Mouse (Mus musculus): ENCODE measurements around the gene Eepd1. TPM values are rescaled to one million over a fixed set of nuclear protein-coding genes. Genes with fewer than 3 reads are reported as not detected.

The Eepd1 gene
- polyA plus RNA-seq, 1 experiment from 2014 or later, result 7.8 TPM

DNA sequence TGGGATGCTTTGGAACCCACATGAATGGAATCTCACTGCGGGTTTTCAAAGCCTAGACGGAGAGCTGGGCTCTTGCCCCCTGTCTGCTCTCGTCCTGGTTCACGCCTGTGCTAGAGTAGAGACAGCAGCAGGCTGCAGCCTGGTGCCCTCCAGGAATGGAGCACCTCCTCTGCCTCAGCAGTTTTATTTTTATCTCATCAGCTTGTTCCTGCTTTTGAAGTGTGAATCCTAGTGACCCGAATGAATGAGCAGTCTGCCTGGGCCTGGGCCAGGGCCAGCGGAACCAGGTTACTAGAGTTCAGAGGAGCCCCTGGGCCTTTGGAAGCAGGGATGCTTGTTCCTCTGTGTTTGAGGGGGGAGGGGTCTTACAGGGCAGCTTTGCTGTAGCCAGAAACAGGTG lies 37.8 kb downstream of the Eepd1 start:
- H3K4me1 ChIP-seq (ENCODE audit: control insufficient read depth, insufficient read depth, low read length), result no peaks in the 10 kb centered on the region
- H3K9ac ChIP-seq (ENCODE audit: low read length), result no peak overlapping the region
- no peak for DNase-seq (ENCODE audit: low spot score, missing footprints)
- H3K4me3 ChIP-seq (ENCODE audit: low read depth, low read length), result no peak overlapping the region
- ATAC-seq (ENCODE audit: low FRiP score), result no peak
- 62% methylated on average over 6 of the region's 6 CpGs for WGBS
- no peak overlapping the region for H3K4me2 ChIP-seq
- no peaks in the 10 kb centered on the region for H3K9me3 ChIP-seq (ENCODE audit: control insufficient read depth, low read length)
- H3K27me3 ChIP-seq (ENCODE audit: control insufficient read depth, insufficient read depth, low read length), result no peaks in the 10 kb centered on the region
- no peak overlapping the region for H3K27ac ChIP-seq (ENCODE audit: low read depth, low read length)
- H3K36me3 ChIP-seq (ENCODE audit: control insufficient read depth, insufficient read depth, low read length), result no peaks in the 10 kb centered on the region

DNA sequence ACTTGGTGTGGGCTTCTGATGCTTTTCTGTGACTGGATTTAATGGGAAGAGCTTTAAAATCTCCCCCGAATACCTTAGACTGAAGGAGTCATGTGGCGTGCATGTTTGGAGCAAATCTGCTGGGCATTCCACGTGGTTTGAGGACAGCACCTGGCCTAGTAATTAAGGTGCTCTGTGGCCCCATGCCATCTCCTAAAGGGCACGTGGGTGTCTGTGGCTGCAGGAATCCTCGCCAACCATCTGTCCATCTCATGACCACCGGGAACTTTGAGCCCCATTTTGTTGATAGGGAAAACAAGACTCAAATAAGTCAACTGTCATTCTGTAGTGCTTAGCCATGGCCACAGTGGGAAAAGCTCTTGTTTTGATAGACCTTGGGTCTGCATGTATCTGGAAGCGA lies 39.5 kb downstream of the Eepd1 start:
- 90% methylated on average over 7 of the region's 7 CpGs for WGBS
- H3K27ac ChIP-seq (ENCODE audit: low read depth, low read length), result no peak overlapping the region
- ATAC-seq (ENCODE audit: low FRiP score), result no peak

DNA sequence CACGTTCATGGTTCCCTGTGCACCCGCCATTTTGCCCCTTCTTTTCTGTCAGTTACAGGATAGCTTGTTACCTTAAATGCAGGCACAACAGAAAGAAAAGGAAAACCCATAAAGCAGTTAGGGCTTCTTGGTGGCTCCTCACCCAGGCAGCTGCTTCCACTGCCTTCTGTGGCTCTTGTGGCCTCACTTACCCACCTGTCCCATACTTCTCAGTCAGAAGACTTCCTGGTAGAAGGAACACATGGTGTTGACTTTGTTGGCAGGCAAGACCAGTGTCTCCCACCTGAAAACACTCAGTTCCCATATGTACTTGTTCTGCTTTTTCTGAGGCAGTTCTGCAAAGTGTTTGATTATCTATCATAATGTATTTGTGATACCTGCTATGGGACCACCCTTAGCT lies 40.5 kb downstream of the Eepd1 start:
- 94% methylated on average over 2 of the region's 2 CpGs for WGBS
- ATAC-seq (ENCODE audit: low FRiP score) (no peak), DNase-seq (ENCODE audit: low spot score, missing footprints) (no peak)
- H3K27me3 ChIP-seq (ENCODE audit: control insufficient read depth, insufficient read depth, low read length), result no peaks in the 10 kb centered on the region
- H3K36me3 ChIP-seq (ENCODE audit: control insufficient read depth, insufficient read depth, low read length), result no peaks in the 10 kb centered on the region
- no peak overlapping the region for H3K4me2 ChIP-seq
- H3K4me3 ChIP-seq (ENCODE audit: low read depth, low read length), result no peak overlapping the region
- H3K9me3 ChIP-seq (ENCODE audit: control insufficient read depth, low read length), result no peaks in the 10 kb centered on the region
- no peaks in the 10 kb centered on the region for H3K4me1 ChIP-seq (ENCODE audit: control insufficient read depth, insufficient read depth, low read length)
- no peak overlapping the region for H3K9ac ChIP-seq (ENCODE audit: low read length)
- no peak overlapping the region for H3K27ac ChIP-seq (ENCODE audit: low read depth, low read length)

More for the DNA sequence above, 39.5 kb downstream of the Eepd1 start:
- Histone ChIP-seq H3K27me3 (ENCODE audit: control insufficient read depth, insufficient read depth, low read length) (no peaks in the 10 kb centered on the region), H3K9ac (ENCODE audit: low read length) (no peak overlapping the region), H3K36me3 (ENCODE audit: control insufficient read depth, insufficient read depth, low read length) (no peaks in the 10 kb centered on the region), H3K4me3 (ENCODE audit: low read depth, low read length) (no peak overlapping the region), H3K4me1 (ENCODE audit: control insufficient read depth, insufficient read depth, low read length) (no peaks in the 10 kb centered on the region), H3K9me3 (ENCODE audit: control insufficient read depth, low read length) (no peaks in the 10 kb centered on the region), H3K4me2 (no peak overlapping the region)
- no peak for DNase-seq (ENCODE audit: low spot score, missing footprints)

DNA sequence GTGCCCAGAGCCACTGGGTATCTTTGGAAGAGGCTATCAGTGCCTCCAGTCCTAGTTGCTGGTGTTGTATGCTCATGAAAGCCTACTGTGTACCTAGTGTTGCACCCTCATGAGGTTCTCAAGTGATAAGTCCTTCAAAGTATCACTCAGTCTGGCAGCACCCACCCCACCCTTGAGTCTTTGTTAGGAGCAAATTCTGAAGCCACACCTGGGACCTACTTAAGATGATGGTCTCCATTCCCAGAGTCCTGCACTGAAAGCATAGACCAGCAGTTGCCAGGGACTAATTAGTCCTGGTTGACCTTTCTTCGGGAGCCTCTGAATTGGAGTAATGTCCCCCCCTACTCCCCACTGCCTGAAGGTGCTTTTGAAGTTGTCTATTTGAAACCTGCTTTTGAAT lies 45.2 kb downstream of the Eepd1 start:
- Histone ChIP-seq H3K9ac (ENCODE audit: low read length) (no peak overlapping the region), H3K4me1 (ENCODE audit: control insufficient read depth, insufficient read depth, low read length) (no peaks in the 10 kb centered on the region), H3K27me3 (ENCODE audit: control insufficient read depth, insufficient read depth, low read length) (no peaks in the 10 kb centered on the region), H3K27ac (ENCODE audit: low read depth, low read length) (no peak overlapping the region), H3K36me3 (ENCODE audit: control insufficient read depth, insufficient read depth, low read length) (no peaks in the 10 kb centered on the region), H3K4me2 (no peak overlapping the region), H3K9me3 (ENCODE audit: control insufficient read depth, low read length) (no peaks in the 10 kb centered on the region), H3K4me3 (ENCODE audit: low read depth, low read length) (no peak overlapping the region)
- DNase-seq (ENCODE audit: low spot score, missing footprints) (no peak), ATAC-seq (ENCODE audit: low FRiP score) (no peak)
- 54% methylated on average over 1 of the region's 1 CpGs for WGBS

DNA sequence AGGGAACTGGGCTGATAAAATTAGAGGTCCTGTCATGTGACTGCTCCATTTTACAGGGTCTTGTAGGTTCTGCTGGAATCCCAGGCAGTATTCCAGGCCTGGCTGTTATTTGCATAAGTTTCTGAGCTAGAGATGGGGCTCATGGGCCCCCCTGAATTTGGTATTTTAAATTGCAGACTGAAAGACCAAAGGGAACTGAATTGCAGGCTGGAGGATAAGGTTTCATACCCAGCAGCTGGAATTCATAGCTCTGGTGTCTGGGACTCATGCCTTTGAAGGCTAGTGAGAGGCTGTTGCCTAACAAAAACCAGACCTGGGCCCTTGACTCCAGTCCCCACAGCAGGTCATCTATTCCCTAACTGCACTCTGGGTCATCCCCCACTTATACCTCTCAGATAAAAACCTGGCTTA lies 45.6 kb downstream of the Eepd1 start:
- no peak overlapping the region for H3K9ac ChIP-seq (ENCODE audit: low read length)
- H3K4me3 ChIP-seq (ENCODE audit: low read depth, low read length), result no peak overlapping the region
- peak; percentile 86 for DNase-seq (ENCODE audit: low spot score, missing footprints)
- H3K36me3 ChIP-seq (ENCODE audit: control insufficient read depth, insufficient read depth, low read length), result no peaks in the 10 kb centered on the region
- no peak overlapping the region for H3K4me2 ChIP-seq
- no peak overlapping the region for H3K27ac ChIP-seq (ENCODE audit: low read depth, low read length)
- no peak for ATAC-seq (ENCODE audit: low FRiP score)
- H3K4me1 ChIP-seq (ENCODE audit: control insufficient read depth, insufficient read depth, low read length), result peaks cover 1% of the 10 kb centered on the region; the same call in 1 of the 2 replicates
- no peaks in the 10 kb centered on the region for H3K27me3 ChIP-seq (ENCODE audit: control insufficient read depth, insufficient read depth, low read length)
- H3K9me3 ChIP-seq (ENCODE audit: control insufficient read depth, low read length), result no peaks in the 10 kb centered on the region

DNA sequence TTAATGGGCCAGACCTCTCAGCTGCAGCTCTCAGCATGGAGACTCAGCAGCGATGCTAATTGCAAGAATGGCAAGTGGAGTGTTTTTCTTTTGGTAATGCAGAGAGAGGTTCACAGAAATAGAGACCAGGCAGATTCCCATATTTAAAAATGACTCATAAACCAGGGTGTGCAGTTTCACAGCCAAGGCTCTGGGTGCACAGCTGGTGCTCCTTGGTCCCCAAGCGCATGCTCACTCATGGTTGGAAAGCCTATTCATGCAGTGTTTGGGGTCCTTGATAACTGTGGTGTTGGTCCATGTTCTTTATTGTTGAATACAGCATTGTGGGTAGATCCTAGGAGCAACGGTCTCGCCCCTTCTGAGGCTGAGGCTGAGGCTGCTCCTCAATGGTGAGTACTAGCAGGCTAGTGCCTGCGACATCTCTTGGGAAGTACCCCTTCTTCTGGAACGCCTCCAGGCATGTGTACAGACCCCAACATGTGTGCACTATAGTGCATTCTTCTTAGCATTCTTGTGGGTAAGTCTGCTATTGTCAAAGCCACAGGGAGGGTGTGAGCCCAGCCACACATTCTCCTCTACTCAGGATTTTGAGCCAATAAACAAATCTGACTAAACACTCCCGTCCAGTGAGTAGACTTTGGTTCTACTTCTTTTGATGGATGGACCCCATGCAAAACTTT lies 46.2 kb downstream of the Eepd1 start:
- Histone ChIP-seq H3K9me3 (ENCODE audit: control insufficient read depth, low read length) (no peaks in the 10 kb centered on the region), H3K27me3 (ENCODE audit: control insufficient read depth, insufficient read depth, low read length) (no peaks in the 10 kb centered on the region), H3K27ac (ENCODE audit: low read depth, low read length) (no peak overlapping the region), H3K4me1 (ENCODE audit: control insufficient read depth, insufficient read depth, low read length) (peaks cover 3% of the 10 kb centered on the region; the same call in 1 of the 2 replicates), H3K4me3 (ENCODE audit: low read depth, low read length) (no peak overlapping the region), H3K36me3 (ENCODE audit: control insufficient read depth, insufficient read depth, low read length) (no peaks in the 10 kb centered on the region), H3K9ac (ENCODE audit: low read length) (no peak overlapping the region), H3K4me2 (no peak overlapping the region)
- ATAC-seq (ENCODE audit: low FRiP score), result no peak
- DNase-seq (ENCODE audit: low spot score, missing footprints), result no peak
- 65% methylated on average over 7 of the region's 7 CpGs for WGBS

DNA sequence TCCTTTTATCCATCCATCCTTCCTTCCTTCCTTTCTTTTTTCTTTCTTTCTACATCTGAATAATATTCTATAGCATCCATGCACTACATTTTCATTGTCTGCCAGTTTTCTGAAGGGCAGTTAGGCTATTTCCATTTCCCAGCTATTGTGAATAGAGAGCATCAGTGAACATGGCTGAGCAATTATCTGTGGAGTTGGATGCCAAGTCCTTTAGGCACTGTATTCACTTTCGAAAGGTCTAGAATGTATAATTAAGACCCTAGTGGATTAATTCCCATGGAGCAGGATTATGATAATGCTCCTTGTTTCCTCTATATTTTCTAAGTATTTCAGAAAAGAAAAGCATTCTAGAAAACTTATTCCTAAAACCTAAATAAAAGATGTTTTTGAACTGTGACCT lies 50.3 kb downstream of the Eepd1 start:
- Histone ChIP-seq H3K9ac (ENCODE audit: low read length) (no peak overlapping the region), H3K4me2 (no peak overlapping the region), H3K27me3 (ENCODE audit: control insufficient read depth, insufficient read depth, low read length) (no peaks in the 10 kb centered on the region), H3K27ac (ENCODE audit: low read depth, low read length) (no peak overlapping the region), H3K4me3 (ENCODE audit: low read depth, low read length) (no peak overlapping the region), H3K36me3 (ENCODE audit: control insufficient read depth, insufficient read depth, low read length) (no peaks in the 10 kb centered on the region), H3K4me1 (ENCODE audit: control insufficient read depth, insufficient read depth, low read length) (peaks cover 3% of the 10 kb centered on the region; the same call in 1 of the 2 replicates), H3K9me3 (ENCODE audit: control insufficient read depth, low read length) (no peaks in the 10 kb centered on the region)
- ATAC-seq (ENCODE audit: low FRiP score), result no peak
- WGBS, result 47% methylated on average over 1 of the region's 1 CpGs
- no peak for DNase-seq (ENCODE audit: low spot score, missing footprints)

DNA sequence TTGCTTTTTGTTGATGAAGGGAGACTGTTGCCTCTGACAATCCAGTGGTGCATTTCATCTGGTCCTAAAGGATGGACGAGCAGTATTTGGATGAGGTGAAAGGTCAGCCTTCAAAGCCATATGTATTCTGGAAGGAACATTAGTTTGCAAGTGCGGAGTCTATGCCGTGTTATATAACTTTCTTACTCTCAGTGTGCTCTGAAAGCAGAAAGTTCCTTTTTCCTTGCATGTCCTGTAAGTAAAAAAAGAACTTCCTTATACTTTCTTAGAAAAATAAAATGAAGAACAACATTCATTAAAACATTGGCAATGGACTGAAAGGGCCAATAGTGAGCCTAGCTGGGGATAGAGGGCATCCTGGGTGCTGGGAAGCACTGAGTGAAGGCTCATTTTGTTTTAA lies 50.8 kb downstream of the Eepd1 start:
- H3K4me2 ChIP-seq, result no peak overlapping the region
- H3K4me3 ChIP-seq (ENCODE audit: low read depth, low read length), result no peak overlapping the region
- H3K4me1 ChIP-seq (ENCODE audit: control insufficient read depth, insufficient read depth, low read length), result peaks cover 3% of the 10 kb centered on the region; the same call in 1 of the 2 replicates
- no peaks in the 10 kb centered on the region for H3K36me3 ChIP-seq (ENCODE audit: control insufficient read depth, insufficient read depth, low read length)
- no peaks in the 10 kb centered on the region for H3K27me3 ChIP-seq (ENCODE audit: control insufficient read depth, insufficient read depth, low read length)
- H3K9me3 ChIP-seq (ENCODE audit: control insufficient read depth, low read length), result no peaks in the 10 kb centered on the region
- H3K9ac ChIP-seq (ENCODE audit: low read length), result no peak overlapping the region
- H3K27ac ChIP-seq (ENCODE audit: low read depth, low read length), result no peak overlapping the region
- DNase-seq (ENCODE audit: low spot score, missing footprints) (no peak), ATAC-seq (ENCODE audit: low FRiP score) (no peak)
- WGBS, result 52% methylated on average over 3 of the region's 3 CpGs

DNA sequence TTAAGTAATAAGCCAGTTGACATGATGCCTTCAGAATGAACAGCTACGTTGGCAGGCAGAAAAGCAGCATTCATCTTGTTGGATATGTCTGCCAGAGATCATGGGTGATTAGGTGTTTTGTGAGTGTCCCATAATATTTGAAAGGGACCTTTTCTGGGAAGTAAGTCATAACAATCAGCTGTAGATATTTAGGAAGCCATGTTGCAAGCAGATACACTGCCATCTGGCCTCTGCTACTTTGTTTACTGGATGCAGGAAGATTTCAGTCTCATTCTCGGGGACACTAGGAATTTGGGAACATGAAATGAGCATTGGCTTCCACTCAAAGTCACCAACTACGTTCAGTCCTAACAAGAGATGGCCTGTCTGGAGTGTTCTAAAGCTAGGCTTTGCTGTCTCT lies 54.1 kb downstream of the Eepd1 start:
- 85% methylated on average over 3 of the region's 3 CpGs for WGBS
- Histone ChIP-seq H3K4me3 (ENCODE audit: low read depth, low read length) (no peak overlapping the region), H3K27ac (ENCODE audit: low read depth, low read length) (no peak overlapping the region), H3K9ac (ENCODE audit: low read length) (no peak overlapping the region), H3K9me3 (ENCODE audit: control insufficient read depth, low read length) (no peaks in the 10 kb centered on the region), H3K36me3 (ENCODE audit: control insufficient read depth, insufficient read depth, low read length) (no peaks in the 10 kb centered on the region), H3K4me1 (ENCODE audit: control insufficient read depth, insufficient read depth, low read length) (peaks cover 3% of the 10 kb centered on the region; the same call in 1 of the 2 replicates), H3K4me2 (no peak overlapping the region), H3K27me3 (ENCODE audit: control insufficient read depth, insufficient read depth, low read length) (no peaks in the 10 kb centered on the region)
- ATAC-seq (ENCODE audit: low FRiP score), result no peak
- no peak for DNase-seq (ENCODE audit: low spot score, missing footprints)
